Mouse (Mus musculus): ENCODE data around the gene Eif2ak1.

DNA sequence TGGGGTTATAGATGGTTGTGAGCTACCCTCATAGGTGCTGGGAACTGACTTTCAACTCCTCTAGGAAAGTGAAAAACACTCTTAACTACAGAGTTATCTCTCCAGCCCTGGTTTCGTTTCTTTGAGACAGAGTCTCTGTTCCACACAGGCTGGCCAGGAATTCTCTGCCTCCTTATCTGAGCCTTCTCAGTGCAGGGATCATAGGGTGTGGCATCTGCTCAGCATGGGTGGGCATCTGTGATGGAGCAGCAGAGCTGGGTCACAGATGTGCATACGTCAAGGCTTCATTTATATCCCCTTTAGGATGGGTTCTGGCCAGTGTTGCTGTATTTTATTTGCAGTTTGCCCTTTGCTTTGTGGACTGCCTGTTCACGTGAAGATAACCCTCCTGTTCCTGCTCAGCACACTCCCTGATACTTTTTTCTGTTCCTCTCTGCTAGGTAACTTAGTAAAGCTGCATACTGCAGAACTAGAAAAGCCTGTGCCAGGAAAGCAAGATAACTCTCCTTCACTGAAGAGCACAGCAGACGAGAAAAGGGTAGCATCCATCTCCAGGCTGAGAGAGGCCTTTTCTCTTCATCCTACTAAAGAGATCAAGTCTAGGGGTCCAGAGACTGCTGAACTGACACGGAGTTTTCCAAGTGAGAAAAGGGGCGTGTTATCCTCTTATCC, 107.3 kb downstream of the Eif2ak1 start:
- TF ChIP-seq CTCF (conservative IDR thresholded peaks at IDR 0.05; ENCODE audit: low read length) (no peak), POU5F1 (IDR thresholded peaks at IDR 0.05; ENCODE audit: borderline replicate concordance, low read length) (no peak)
